Mouse (Mus musculus): ENCODE measurements around the gene Kcnn4.

The Kcnn4 gene

GRCm38 (mm10) chr7:24427168-24427567, 57.1 kb downstream of the Kcnn4 start:
- no peak for DNase-seq

GRCm38 (mm10) chr7:24428725-24429124, 58.7 kb downstream of the Kcnn4 start:
- no peak for DNase-seq

- peak; percentile 77 for DNase-seq
Measured at GRCm38 (mm10) chr7:24429413-24430112, 59.5 kb downstream of the Kcnn4 start.

- DNase-seq: no peak
Measured at GRCm38 (mm10) chr7:24430551-24431345, 60.7 kb downstream of the Kcnn4 start.

GRCm38 (mm10) chr7:24431713-24432112, 61.6 kb downstream of the Kcnn4 start:
- DNase-seq: no peak

GRCm38 (mm10) chr7:24435305-24435704, 65.2 kb downstream of the Kcnn4 start:
- no peak for DNase-seq
